Mouse (Mus musculus): ENCODE data around the gene Chmp2a. TPM values are rescaled to one million over a fixed set of nuclear protein-coding genes. Genes with fewer than 3 reads are reported as not detected.

Gene Chmp2a
- polyA plus RNA-seq, 1 experiment, result 194 TPM

DNA sequence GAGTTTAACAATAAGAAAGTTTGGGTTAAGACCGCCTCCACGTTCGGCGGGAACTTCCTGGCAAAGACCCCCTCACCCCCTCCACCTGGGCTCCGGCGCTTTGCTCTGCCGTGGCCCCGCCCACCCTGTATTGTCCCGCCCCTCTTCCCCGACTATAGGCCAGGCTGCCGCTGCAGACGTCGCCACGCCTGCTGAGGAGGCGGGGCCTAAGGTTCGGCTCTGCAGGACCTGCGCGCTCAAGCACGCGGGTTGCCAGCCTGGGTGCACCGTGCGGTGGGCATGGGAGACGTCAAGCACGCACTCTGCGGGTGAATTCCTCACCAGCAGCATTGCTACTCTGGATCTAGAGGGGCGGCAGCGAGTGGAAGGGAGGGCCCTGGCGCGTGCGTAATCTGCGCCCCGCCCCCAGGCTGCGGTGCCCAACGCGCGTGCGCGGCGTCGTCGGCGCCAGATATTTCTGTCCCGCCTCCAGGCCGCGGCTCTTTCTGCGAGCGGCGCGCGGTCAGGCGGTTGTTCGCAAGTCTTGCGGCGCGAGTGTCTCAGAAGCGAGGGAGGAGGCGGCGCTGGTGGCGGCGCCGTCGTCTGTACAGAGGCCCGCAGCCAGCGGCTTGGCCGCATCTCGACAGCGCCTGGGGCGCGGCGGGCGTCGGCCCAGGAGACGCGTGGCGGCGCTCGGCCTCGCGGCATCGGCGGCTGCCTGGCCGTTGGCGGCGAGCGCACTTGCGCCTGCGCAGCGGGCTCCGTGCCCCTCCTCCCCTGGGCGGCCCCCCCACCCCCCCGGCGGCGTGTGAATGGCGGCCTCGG, 10.5 kb downstream of the Chmp2a start:
- H3K27ac ChIP-seq (replicated peaks; ENCODE audit: low read depth, low read length), result peak overlapping the region; percentile 80
- H3K4me3 ChIP-seq (ENCODE audit: insufficient read depth, low read depth, low read length), result peak overlapping the region; percentile 85
- 0 out of 2 replicates have a peak, but pooled peaks cover 5% of the 10 kb centered on the region for H3K4me1 ChIP-seq (ENCODE audit: control insufficient read depth, insufficient read depth, insufficient read length, low read length)

DNA sequence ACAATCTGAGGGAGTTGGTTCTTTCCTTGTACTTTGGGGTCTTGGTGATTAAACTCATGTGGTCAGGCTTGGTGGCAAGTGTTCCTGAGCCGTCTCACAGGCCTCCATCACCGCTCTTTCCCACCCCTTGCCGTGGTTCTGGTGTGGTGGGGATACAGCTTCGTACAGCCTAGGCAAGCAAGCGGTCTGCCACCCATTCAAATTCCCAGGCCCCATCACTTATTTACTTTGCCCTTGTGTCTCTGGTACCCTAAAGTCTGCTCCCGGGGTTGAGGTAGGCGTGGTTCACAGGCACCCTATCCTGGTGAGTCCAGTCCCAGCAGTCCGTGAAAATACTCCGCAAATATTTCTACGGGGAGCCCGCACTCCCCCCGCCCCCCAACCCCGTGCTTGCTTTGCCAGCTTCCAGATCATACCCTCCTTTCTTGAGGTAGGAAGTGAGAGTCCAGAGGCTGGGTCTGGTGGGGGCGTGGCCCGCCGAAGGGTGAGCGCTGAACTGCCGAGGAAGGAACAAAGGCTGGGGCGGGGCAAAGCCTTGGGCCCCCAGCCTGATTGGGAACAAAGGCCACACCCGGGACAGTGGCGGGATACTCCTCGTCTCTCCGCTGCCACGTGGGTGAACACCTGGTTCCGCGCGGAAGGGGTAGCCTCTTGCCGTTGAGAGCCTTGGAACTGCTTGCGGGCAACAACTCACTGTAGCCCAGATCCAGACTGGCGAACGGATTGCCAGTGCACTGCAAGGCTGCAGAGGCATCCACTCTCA, 11.7 kb downstream of the Chmp2a start:
- Histone ChIP-seq H3K27ac (replicated peaks; ENCODE audit: low read depth, low read length) (no peak overlapping the region), H3K4me3 (ENCODE audit: insufficient read depth, low read depth, low read length) (peak overlapping the region; percentile 85), H3K4me1 (ENCODE audit: control insufficient read depth, insufficient read depth, insufficient read length, low read length) (0 out of 2 replicates have a peak, but pooled peaks cover 5% of the 10 kb centered on the region)

DNA sequence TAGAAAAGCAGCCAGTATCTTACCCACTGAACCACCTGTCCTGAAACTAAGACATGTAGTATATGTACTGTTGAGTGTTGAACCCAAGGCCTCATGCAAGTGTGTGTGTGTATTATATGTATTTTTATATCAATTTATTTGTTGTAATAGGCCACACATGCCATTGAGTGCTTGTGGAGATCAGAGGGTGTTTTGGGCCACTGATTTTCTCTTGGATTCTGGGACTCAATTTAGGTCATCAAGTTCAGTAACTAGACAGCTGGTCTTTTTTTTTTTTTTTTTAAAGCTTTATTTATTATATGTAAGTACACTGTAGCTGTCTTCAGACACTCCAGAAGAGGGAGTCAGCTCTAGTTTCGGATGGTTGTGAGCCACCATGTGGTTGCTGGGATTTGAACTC, 19.4 kb downstream of the Chmp2a start:
- Histone ChIP-seq H3K4me3 (ENCODE audit: insufficient read depth, low read depth, low read length) (no peak overlapping the region), H3K27ac (replicated peaks; ENCODE audit: low read depth, low read length) (no peak overlapping the region), H3K4me1 (ENCODE audit: control insufficient read depth, insufficient read depth, insufficient read length, low read length) (peaks cover 5% of the 10 kb centered on the region; the same call in 1 of the 2 replicates)

DNA sequence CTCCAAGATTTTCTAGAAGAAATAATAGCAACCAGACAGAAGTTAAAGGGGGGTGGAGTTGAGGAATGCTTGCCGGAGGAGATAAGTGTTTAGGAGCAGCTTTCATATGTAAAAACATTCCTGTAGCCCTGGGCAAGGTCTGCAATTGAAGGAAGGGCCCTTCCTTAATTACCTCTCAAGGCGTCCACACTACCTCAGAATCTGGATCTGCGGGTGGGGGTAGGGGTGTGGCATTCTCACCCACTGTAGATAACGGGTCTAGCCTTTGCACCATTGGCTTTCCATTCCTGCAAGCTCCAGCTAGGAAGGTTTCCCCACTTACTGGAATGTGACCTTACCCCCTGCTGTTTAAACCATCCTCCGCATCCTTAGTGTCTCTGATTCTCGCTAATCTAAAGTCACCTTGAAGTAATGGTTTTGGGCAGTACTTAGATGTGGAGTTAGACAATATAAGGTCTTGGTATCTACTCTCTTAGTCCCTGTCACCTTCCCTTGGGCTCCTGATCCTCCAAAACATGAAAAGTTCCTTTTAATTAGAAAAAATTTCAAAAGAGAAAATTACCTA, 20.2 kb downstream of the Chmp2a start:
- Histone ChIP-seq H3K27ac (replicated peaks; ENCODE audit: low read depth, low read length) (no peak overlapping the region), H3K4me1 (ENCODE audit: control insufficient read depth, insufficient read depth, insufficient read length, low read length) (peaks cover 6% of the 10 kb centered on the region; the same call in 1 of the 2 replicates), H3K4me3 (ENCODE audit: insufficient read depth, low read depth, low read length) (no peak overlapping the region)

DNA sequence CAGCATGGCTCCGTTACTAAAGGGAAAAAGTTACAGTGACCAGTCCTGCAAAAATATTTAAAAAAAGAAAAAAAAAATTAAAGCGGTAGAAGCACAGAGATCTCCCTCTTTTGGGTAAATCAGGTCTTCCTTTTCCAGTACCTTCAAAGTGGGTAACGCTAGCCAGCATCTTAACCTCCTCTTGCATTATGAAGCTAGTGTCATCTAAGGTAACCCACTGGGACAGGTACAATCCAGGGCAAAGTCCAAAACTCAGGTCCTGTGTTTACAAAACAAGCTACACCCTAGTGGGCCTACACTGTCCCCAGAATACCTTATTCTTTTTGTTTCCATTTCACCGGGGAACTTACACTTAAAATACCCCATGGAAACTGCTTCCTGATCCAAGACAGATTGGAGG, 20.9 kb downstream of the Chmp2a start:
- no peak overlapping the region for H3K27ac ChIP-seq (replicated peaks; ENCODE audit: low read depth, low read length)
- no peak overlapping the region for H3K4me3 ChIP-seq (ENCODE audit: insufficient read depth, low read depth, low read length)

DNA sequence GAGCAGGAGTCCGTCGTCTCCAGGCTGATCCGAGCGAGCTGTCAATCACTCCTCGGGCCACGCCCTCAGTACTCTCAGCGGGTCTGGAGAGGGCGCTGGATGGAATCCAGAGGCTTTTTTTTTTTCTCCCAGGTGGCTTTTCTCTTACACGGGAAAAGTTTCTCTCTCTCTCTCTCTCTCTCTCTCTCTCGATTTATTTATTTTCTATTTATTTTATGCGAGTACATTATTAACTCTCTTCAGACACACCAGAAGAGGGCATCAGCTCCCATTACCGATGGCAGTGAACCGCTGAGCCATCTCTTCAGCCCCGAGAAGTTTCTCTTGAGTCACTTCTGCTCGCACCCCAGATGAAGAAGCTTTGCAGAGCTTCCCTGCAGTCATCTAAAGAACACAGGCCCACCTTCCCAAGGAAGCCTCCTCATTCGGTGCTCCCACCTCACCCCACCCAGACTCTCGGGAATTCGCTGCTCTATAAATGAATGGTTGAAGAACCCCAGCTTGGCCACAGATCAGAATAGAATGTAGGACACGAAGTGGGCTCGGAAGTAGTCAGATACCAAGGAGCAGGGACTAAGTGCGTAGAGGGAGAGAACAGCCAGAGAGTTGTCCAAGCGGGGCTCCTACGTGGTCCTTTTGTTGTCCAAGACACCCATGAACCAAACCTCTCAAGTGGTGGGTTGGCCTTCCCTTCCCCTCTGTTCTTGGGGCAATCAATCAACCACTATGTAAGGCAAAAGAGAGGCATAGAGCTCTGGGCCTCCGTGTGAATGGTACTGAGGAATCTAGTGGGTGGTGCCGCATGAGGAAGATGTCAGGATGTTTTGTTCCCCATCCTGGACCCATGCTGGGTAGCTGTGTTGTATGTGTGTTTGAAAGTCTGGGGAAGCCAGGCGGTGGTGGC, 24.4 kb downstream of the Chmp2a start, which contains the start of gene Zbtb45:
Gene Zbtb45 (minus strand): TSS at position 30 of the 904 bp plus-strand sequence.
- Histone ChIP-seq H3K4me1 (ENCODE audit: control insufficient read depth, insufficient read depth, insufficient read length, low read length) (peaks cover 6% of the 10 kb centered on the region; the same call in 1 of the 2 replicates), H3K27ac (replicated peaks; ENCODE audit: low read depth, low read length) (peak within 1 kb of the TSS; percentile 89), H3K4me3 (ENCODE audit: insufficient read depth, low read depth, low read length) (peak within 1 kb of the TSS; percentile 94)

More for the DNA sequence above, 20.9 kb downstream of the Chmp2a start:
- peaks cover 6% of the 10 kb centered on the region; the same call in 1 of the 2 replicates for H3K4me1 ChIP-seq (ENCODE audit: control insufficient read depth, insufficient read depth, insufficient read length, low read length)

DNA sequence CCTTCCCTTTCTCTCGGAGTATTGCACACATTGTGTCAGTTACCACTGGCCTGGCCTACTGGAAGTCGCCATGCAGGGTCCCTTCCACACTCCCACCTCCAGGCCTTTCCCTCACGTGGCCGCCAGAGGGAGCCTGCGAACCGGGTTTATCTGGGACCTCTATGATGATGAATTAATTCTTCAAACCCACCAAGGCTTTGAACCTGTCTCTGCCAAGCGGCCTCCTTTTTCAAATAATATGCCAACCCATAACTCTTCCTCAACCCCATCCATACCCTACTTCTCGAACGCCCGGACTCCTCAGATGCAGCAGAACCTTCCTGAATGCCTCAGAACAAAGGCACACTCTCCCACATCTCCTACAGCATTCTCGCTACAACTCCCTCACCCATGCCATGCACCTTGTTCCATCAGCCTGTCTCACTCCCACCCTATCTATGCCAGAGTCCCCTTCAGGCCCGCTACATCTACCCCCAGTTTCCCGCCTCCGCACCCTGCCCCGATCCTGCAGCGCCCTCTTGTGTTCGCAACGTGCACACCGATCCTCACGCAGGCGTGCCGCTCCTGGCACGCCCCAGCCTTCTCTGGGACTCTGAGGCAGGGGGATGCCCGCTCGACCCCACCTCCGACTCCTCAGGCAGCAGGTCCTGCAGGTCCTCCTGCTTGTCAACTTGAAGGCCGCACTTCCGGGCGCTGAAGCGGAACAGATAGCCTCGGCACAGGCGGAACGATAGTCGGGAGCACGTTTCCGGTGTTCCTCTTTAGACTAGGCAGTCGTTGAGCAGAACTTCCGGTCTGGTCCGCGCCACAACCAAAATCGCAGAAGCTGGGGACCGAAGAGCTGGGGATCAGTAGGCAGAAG, 25.2 kb downstream of the Chmp2a start:
- H3K4me1 ChIP-seq (ENCODE audit: control insufficient read depth, insufficient read depth, insufficient read length, low read length), result peaks cover 6% of the 10 kb centered on the region; the same call in 1 of the 2 replicates
- H3K27ac ChIP-seq (replicated peaks; ENCODE audit: low read depth, low read length), result peak overlapping the region; percentile 89
- H3K4me3 ChIP-seq (ENCODE audit: insufficient read depth, low read depth, low read length), result peak overlapping the region; percentile 94

DNA sequence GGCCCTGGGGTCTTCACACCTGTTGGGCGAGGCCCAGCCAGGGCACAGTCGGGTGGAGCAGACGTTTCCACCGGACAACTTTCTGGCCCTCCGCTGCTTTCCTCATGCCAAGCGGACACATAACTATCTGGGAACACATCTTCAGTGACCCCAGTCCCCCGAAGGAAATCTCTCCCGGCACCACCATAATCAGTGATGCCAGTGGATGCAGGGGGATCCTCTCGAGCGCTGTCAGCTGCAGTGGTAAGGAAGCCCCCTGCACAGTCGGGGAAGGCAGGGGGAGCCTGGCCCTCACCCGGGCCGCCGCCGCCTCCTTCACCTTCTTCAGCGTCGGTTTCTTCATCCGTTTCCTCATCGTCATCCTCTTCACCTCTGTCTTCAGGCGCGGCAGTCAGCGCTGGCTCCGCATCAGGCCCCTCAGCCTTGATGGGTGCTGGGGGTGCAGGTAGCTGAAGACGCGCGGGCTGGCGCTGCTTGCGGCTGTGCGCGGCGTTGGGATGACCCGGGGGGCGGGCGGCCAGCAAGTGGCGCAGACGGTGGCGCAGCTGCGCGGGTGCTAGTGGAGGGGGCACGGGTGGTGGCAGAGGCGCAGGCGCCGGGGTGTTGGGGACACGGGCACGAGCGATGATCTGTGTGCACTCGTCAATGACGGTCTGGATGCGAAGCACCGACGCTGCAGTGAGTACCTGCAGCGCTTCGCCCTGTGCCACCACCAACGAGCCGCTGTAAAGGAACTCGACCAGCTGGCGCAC, 27.1 kb downstream of the Chmp2a start:
- Histone ChIP-seq H3K4me3 (ENCODE audit: insufficient read depth, low read depth, low read length) (no peak overlapping the region), H3K4me1 (ENCODE audit: control insufficient read depth, insufficient read depth, insufficient read length, low read length) (peaks cover 6% of the 10 kb centered on the region; the same call in 1 of the 2 replicates), H3K27ac (replicated peaks; ENCODE audit: low read depth, low read length) (0 out of 2 replicates have a peak overlapping the region, but pooled peaks have one; percentile 14)

DNA sequence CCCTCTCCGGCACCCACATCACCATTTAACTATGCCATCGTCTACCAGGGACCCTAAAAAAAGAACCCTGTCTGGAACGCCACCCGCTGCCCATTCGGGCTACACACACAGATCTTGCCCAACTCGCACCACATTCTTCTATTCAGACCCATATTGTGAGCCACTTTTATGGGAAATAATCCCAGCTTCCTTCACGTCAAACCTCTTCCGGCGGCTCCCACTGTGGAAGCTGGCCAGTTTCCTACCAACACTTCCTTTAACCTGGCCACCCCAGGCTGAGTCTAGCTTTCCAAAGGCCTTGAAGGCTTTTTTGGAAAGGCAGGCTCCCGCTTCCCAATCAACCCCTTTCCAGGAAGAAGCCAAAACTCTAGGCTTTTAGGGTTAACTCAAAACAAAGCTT, 28.1 kb downstream of the Chmp2a start:
- H3K27ac ChIP-seq (replicated peaks; ENCODE audit: low read depth, low read length), result peak overlapping the region; percentile 83
- peak overlapping the region; percentile 13 for H3K4me3 ChIP-seq (ENCODE audit: insufficient read depth, low read depth, low read length)
- peaks cover 6% of the 10 kb centered on the region; the same call in 1 of the 2 replicates for H3K4me1 ChIP-seq (ENCODE audit: control insufficient read depth, insufficient read depth, insufficient read length, low read length)

DNA sequence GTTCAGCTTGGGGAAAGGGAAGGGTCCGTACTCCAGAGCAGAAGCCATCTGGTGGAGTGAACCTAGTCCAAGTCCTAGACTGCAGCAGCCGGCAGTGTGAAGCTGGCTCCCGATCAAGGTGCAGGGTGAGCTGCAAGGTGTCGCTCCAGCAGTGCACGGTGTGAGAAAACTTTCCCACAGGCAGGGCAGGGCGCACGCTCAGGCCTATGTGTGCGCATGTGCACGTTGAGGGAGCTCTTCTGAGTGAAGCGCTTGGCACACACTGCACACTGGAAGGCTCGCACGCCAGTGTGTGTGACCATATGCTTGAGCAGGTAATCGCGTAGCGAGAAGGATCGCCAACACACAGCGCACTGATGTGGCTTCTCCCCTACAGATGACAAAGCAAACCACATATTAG, 28.6 kb downstream of the Chmp2a start:
- H3K4me1 ChIP-seq (ENCODE audit: control insufficient read depth, insufficient read depth, insufficient read length, low read length), result peaks cover 6% of the 10 kb centered on the region; the same call in 1 of the 2 replicates
- H3K4me3 ChIP-seq (ENCODE audit: insufficient read depth, low read depth, low read length), result 0 out of 2 replicates have a peak overlapping the region, but pooled peaks have one; percentile 13
- H3K27ac ChIP-seq (replicated peaks; ENCODE audit: low read depth, low read length), result peak overlapping the region; percentile 55

DNA sequence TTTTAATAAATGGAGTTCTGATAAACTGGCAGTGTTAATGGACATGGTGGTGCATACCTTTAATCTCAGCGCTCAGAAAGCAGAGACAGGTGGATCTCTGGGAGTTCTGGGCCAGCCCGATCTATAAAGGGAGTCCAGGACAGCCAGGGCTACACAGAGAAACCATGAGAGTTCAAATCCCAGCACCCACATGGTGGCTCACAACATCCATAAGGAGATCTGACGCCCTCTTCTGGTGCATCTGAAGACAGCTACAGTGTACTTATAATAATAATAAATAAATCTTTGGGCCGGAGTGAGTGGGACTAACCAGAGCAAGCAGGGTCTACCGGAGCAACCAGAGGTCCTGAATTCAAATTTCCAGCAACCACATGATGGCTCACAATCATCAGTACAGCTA, 31.2 kb downstream of the Chmp2a start:
- Histone ChIP-seq H3K4me1 (ENCODE audit: control insufficient read depth, insufficient read depth, insufficient read length, low read length) (no peaks in the 10 kb centered on the region), H3K27ac (replicated peaks; ENCODE audit: low read depth, low read length) (no peak overlapping the region), H3K4me3 (ENCODE audit: insufficient read depth, low read depth, low read length) (no peak overlapping the region)

DNA sequence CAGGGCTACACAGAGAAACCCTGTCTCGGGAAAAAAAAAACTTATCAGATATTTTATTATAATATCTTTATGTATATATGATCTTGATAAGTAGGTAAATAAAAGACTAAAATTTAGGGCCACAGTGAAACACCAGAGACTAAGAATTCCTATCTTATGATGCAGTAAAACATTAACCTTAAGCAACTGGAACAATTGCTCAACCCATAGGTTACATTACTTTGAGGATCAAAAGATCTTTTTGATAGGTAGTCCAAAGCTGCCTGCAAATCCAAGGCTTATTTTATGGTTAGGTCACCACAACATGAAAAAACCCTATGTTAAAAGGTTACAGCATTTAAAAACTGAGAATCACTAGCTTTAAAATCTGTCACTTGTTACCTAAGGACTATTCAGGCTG, 33.0 kb downstream of the Chmp2a start:
- no peaks in the 10 kb centered on the region for H3K4me1 ChIP-seq (ENCODE audit: control insufficient read depth, insufficient read depth, insufficient read length, low read length)
- no peak overlapping the region for H3K27ac ChIP-seq (replicated peaks; ENCODE audit: low read depth, low read length)

DNA sequence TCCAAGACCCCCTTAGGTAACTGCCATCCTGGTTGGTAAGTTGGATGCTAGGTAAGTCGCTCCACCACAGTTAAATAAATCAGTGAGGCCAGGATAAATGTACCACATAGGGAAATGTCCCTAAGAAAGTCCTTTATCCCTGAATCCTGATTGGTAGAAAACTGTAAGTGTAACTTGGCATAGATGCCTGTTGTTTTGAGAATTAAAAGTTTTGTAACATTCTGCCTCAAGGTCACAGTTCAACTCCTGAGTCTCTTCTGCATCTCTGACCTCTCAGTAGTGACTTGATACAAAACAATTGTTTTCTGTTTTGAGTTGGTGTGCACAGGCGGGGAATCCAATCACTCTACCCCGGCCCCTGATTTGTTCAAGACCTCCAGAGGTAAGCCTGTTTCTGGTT, 35.8 kb downstream of the Chmp2a start, which contains the start of gene Trim28:
Gene Trim28 (plus strand): TSS at position 264 of the 400 bp plus-strand sequence.
- no peaks in the 10 kb centered on the region for H3K4me1 ChIP-seq (ENCODE audit: control insufficient read depth, insufficient read depth, insufficient read length, low read length)
- H3K4me3 ChIP-seq (ENCODE audit: insufficient read depth, low read depth, low read length), result no peak within 1 kb of the TSS
- H3K27ac ChIP-seq (replicated peaks; ENCODE audit: low read depth, low read length), result no peak within 1 kb of the TSS

More for the DNA sequence above, 33.0 kb downstream of the Chmp2a start:
- no peak overlapping the region for H3K4me3 ChIP-seq (ENCODE audit: insufficient read depth, low read depth, low read length)
